Mouse (Mus musculus) liver, embryonic 16.5 days (tissue): ENCODE results near the gene Slc39a11. TPM values are rescaled to one million over a fixed set of nuclear protein-coding genes. Genes with fewer than 3 reads are reported as not detected.

Experiments
- ATAC-seq: fragments of 200-750 bp; cut with Nextera tagmentation; 2 replicates; pipeline ENCODE4 v1.8.0; 2017; ENCODE audit warnings: low read depth, mild to moderate bottlenecking, moderate number of reproducible peaks, moderate library complexity
- H3K27ac ChIP-seq: fragments of 300-500 bp; sonication (generic); 2 replicates; pipeline ENCODE4 v1.5.1; 2014; ENCODE audit warnings: mild to moderate bottlenecking, low read length
- H3K27me3 ChIP-seq: fragments of 300-500 bp; sonication (generic); 2 replicates; pipeline ENCODE4 v1.6.1; 2014; ENCODE audit warnings: low read depth, low read length, mixed read lengths; ENCODE audit not compliant: control insufficient read depth, insufficient read depth
- H3K36me3 ChIP-seq: fragments of 300-500 bp; sonication (generic); 2 replicates; pipeline ENCODE4 v1.6.1; 2014; ENCODE audit warnings: mild to moderate bottlenecking; ENCODE audit not compliant: control insufficient read depth, insufficient read depth
- H3K4me1 ChIP-seq: fragments of 300-500 bp; sonication (generic); 2 replicates; pipeline ENCODE4 v1.6.1; 2014; ENCODE audit warnings: low read depth, low read length, mixed read lengths; ENCODE audit not compliant: control insufficient read depth
- H3K4me2 ChIP-seq: fragments of 300-500 bp; sonication (generic); 2 replicates; pipeline ENCODE4 v1.6.1; 2014; ENCODE audit warnings: low read depth, low read length, mixed read lengths
- H3K4me3 ChIP-seq: fragments of 300-500 bp; sonication (generic); 2 replicates; pipeline ENCODE4 v1.5.1; 2014; ENCODE audit warnings: low read depth, mild to moderate bottlenecking, low read length
- H3K9ac ChIP-seq: fragments of 300-500 bp; sonication (generic); 2 replicates; pipeline ENCODE4 v1.6.1; 2014; ENCODE audit warnings: low read depth, low read length
- H3K9me3 ChIP-seq: fragments of 300-500 bp; sonication (generic); replicated peaks from 2 replicates; pipeline ENCODE4 v1.6.1; 2016; ENCODE audit warnings: low read length; ENCODE audit not compliant: control insufficient read depth
- WGBS: fragments of 180-500 bp; shearing (Covaris S2); extraction: QIAGEN DNeasy Blood & Tissue Kit; methylation state at CpG from one replicate; pipeline ENCODE4 v1.1.7; 2014; ENCODE audit not compliant: insufficient replicate concordance; 5-methylcytosine and 5-hydroxymethylcytosine counted together
- polyA plus RNA-seq: library from polyadenylated mRNA; unstranded; fragments of >200 nt; fragmentation: Nextera tagmentation; extraction: Ambion mirVana; gene quantifications from 2 replicates; pipeline ENCODE4 v1.2.1, GENCODE M21; 2015

The Slc39a11 gene
- polyA plus RNA-seq, 1 experiment from 2014 or later, result 14.1 TPM

DNA sequence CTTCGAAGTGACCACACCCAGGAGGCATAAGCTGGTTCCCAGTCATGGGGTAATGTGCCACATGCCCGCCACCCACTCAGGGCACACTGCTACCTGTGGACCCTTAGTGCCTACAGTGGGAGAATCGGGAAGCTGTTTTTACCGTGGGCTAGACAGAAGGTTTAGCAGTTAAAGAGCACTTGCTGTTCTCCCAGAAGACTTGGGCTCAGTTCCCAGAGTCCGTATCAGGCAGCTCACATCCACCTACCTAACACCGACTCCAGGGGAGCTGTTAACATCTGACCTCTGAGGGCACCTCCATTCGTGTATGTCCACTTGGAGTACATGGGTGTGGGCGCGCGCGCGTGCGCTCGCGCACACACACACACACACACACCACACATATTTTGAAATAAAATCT lies 4.2 kb upstream of the Slc39a11 start:
- Histone ChIP-seq H3K4me3 (no peak overlapping the region), H3K27me3 (no peaks in the 10 kb centered on the region), H3K9ac (no peak overlapping the region), H3K4me1 (peaks cover 20% of the 10 kb centered on the region), H3K27ac (no peak overlapping the region), H3K9me3 (no peaks in the 10 kb centered on the region), H3K4me2 (no peak overlapping the region), H3K36me3 (peaks cover 71% of the 10 kb centered on the region)
- ATAC-seq, result no peak
- WGBS, result 94% methylated on average over 15 of the region's 15 CpGs

DNA sequence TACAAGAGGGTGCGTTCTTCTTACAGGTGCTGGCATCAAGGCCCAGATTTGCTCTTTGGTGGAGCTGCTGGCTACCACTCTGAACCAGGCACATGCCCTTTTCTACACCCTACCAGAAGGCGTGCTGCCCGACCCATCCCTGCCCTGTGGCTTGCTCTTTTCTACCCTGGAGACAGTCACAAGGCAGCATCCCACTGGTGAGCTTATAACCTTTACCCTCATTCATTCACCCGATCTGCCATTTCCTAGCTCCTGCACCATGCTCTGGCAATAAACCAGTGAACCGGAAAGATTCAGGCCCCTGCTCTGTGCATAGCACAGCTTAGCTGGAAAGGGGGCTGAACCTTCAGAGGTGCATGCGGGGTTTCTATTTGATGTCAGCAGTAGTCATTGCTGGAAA lies 2.6 kb upstream of the Slc39a11 start:
- no peaks in the 10 kb centered on the region for H3K27me3 ChIP-seq
- no peak overlapping the region for H3K4me3 ChIP-seq
- H3K36me3 ChIP-seq, result peaks cover 59% of the 10 kb centered on the region
- no peaks in the 10 kb centered on the region for H3K9me3 ChIP-seq
- H3K4me1 ChIP-seq, result peaks cover 31% of the 10 kb centered on the region
- H3K9ac ChIP-seq, result no peak overlapping the region
- H3K4me2 ChIP-seq, result no peak overlapping the region
- 87% methylated on average over 6 of the region's 6 CpGs for WGBS
- no peak for ATAC-seq
- no peak overlapping the region for H3K27ac ChIP-seq

DNA sequence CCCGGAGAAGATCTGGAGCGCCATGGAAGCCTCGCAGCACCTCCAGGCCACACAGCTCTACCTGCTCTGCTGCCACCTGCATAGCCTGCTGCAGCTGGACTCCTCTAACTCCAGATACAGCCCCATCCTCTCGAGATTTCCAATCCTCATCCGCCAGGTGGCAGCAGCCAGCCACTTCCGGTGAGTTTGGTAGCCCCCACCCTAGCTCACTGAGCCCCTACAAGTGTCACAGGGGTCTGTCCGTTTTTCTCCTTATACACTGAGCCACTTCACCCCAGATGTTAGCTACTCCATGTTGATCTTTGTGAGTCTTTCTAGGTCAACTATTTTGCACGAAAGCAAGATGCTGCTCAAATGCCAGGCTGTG lies 2.0 kb upstream of the Slc39a11 start:
- Histone ChIP-seq H3K9me3 (no peaks in the 10 kb centered on the region), H3K36me3 (peaks cover 53% of the 10 kb centered on the region), H3K4me3 (no peak overlapping the region), H3K27ac (peak overlapping the region; percentile 81), H3K27me3 (no peaks in the 10 kb centered on the region; the same call in 1 of the 2 replicates), H3K4me1 (peaks cover 31% of the 10 kb centered on the region), H3K9ac (no peak overlapping the region), H3K4me2 (no peak overlapping the region)
- ATAC-seq, result no peak
- 63% methylated on average over 8 of the region's 8 CpGs for WGBS

GRCm38 (mm10) chr11:113651206-113651906 lies 1.5 kb upstream of the Slc39a11 start:
- Histone ChIP-seq H3K4me1 (peaks cover 31% of the 10 kb centered on the region), H3K27ac (peak overlapping the region; percentile 81), H3K4me3 (peak overlapping the region; percentile 97), H3K9ac (peak overlapping the region; percentile 5; the same call in 1 of the 2 replicates), H3K36me3 (peaks cover 47% of the 10 kb centered on the region), H3K27me3 (no peaks in the 10 kb centered on the region; the same call in 1 of the 2 replicates), H3K4me2 (peak overlapping the region; percentile 90), H3K9me3 (no peaks in the 10 kb centered on the region)
- 56% methylated on average over 22 of the region's 22 CpGs for WGBS
- peak; percentile 45 for ATAC-seq

DNA sequence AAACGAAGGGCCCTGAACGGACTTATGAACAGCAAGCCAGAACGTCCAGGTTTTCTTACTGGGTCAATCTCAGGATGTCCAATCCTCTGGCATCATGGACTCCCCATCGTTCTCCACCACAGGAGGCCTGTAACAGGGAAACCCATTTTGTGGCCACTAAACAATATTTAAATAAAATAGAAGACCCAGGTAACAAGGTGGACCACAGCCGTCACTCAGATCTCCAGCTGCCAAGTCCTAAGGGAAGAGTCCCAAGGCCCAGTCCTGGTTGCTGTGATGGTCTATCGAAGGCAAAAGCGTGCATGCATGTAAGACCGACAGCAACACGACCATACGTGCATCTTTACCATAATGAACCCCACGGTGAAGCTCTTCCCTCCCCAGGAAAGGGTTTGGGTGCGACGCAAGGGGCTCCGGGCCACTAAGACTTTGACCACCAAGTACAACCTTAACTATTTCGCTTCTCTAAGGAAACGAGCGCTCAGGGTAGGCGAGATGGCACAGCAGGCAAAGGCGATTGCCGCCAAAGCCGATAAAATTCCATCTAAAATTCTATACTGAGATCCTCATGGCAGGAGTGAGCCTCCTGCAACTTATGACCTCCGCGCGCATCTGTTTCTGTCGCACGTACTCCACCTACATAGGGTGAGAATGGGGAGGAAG lies 1.1 kb downstream of the Slc39a11 start, which contains the start of gene Cog1:
TSS of gene Cog1 (plus strand) at position 480 of the 663 bp plus-strand sequence.
- ATAC-seq, result no peak
- peaks cover 22% of the 10 kb centered on the region for H3K36me3 ChIP-seq
- WGBS, result 42% methylated on average over 26 of the region's 26 CpGs
- H3K4me1 ChIP-seq, result peaks cover 31% of the 10 kb centered on the region
- H3K27me3 ChIP-seq, result no peaks in the 10 kb centered on the region; the same call in 1 of the 2 replicates
- H3K4me3 ChIP-seq, result peak within 1 kb of the TSS; percentile 97
- no peaks in the 10 kb centered on the region for H3K9me3 ChIP-seq
- H3K27ac ChIP-seq, result peak within 1 kb of the TSS; percentile 85
- H3K4me2 ChIP-seq, result peak within 1 kb of the TSS; percentile 90
- H3K9ac ChIP-seq, result peak within 1 kb of the TSS; percentile 95

DNA sequence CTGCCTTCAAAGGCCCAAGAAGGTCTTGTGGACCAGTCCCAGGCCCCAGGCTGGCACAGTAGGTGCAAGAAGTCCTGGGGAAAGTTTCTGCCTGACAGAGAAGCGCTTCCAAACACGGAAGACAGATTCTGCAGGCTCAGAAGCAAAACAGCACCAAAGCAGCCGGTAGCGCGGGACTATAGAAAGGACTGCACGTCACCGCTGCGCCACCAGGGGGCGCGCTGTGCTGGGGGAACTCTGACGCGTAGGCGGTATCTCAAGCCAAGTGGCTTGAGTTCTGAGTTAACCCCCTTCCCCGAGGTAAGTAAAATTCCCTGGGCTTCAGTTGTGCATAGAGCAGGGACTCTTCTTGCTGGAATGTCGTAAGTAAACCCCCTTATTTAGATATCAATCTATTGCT lies 1.7 kb downstream of the Slc39a11 start:
- no peak overlapping the region for H3K4me2 ChIP-seq
- no peak overlapping the region for H3K27ac ChIP-seq
- WGBS, result 3% methylated on average over 15 of the region's 15 CpGs
- H3K9ac ChIP-seq, result peak overlapping the region; percentile 33
- H3K36me3 ChIP-seq, result peaks cover 15% of the 10 kb centered on the region
- no peaks in the 10 kb centered on the region for H3K9me3 ChIP-seq
- ATAC-seq, result peak; percentile 31
- peaks cover 31% of the 10 kb centered on the region for H3K4me1 ChIP-seq
- no peak overlapping the region for H3K4me3 ChIP-seq
- no peaks in the 10 kb centered on the region; the same call in 1 of the 2 replicates for H3K27me3 ChIP-seq

DNA sequence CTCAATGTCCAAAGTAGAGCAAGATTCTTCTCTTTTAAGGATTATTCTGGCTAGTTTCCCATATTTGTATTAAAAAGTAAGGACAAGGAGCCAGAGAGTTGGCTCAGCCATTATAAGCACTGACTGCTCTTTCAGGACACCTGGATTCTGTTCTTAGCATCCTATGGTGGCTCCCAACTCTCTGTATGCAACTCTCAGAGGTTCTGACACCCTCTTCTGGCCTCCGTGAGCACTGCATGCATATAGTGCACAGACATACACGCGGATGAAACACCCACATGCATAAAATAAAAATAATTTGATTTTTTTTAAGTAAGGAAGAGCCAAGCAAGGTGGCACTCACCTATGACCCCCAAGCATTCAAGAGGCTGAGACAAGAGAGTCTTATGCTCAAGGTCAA lies 4.7 kb downstream of the Slc39a11 start:
- WGBS, result 76% methylated on average over 3 of the region's 3 CpGs
- H3K4me1 ChIP-seq, result peaks cover 15% of the 10 kb centered on the region

GRCm38 (mm10) chr11:113638680-113639079 lies 11.2 kb downstream of the Slc39a11 start:
- H3K36me3 ChIP-seq, result no peaks in the 10 kb centered on the region
- H3K27me3 ChIP-seq, result no peaks in the 10 kb centered on the region
- H3K4me3 ChIP-seq, result no peak overlapping the region
- WGBS, result 77% methylated on average over 12 of the region's 12 CpGs
- H3K4me1 ChIP-seq, result no peaks in the 10 kb centered on the region
- H3K9ac ChIP-seq, result no peak overlapping the region
- H3K4me2 ChIP-seq, result no peak overlapping the region
- ATAC-seq, result no peak
- H3K27ac ChIP-seq, result no peak overlapping the region
- no peaks in the 10 kb centered on the region for H3K9me3 ChIP-seq

More for the DNA sequence above, 4.7 kb downstream of the Slc39a11 start:
- H3K9ac ChIP-seq, result no peak overlapping the region
- no peak overlapping the region for H3K4me3 ChIP-seq
- no peaks in the 10 kb centered on the region for H3K36me3 ChIP-seq
- H3K27ac ChIP-seq, result no peak overlapping the region
- H3K9me3 ChIP-seq, result no peaks in the 10 kb centered on the region
- no peak for ATAC-seq
- H3K27me3 ChIP-seq, result no peaks in the 10 kb centered on the region; the same call in 1 of the 2 replicates
- H3K4me2 ChIP-seq, result no peak overlapping the region

DNA sequence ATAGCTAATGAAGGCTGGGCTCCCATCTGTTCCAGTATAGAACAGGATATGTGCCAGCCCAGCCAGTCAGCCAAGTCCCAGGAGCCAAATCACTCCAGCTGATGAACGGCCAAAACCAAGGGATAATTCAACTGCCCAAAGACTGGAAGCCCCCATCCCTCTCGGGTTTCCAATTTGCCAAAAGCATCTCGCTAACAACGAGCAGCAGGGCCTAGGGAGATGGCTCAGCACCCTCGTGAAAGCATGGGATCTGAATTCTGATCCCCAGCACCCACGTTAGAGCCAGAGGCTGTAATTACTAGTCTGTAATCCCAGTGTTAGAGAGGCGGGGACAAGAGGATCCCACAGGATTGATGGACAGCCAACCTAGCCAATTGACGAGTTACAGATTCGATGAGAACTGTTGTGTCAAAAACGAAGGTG lies 15.2 kb downstream of the Slc39a11 start:
- ATAC-seq, result no peak
- Histone ChIP-seq H3K27ac (no peak overlapping the region), H3K36me3 (no peaks in the 10 kb centered on the region), H3K4me3 (no peak overlapping the region), H3K9ac (no peak overlapping the region), H3K27me3 (no peaks in the 10 kb centered on the region), H3K4me2 (no peak overlapping the region), H3K9me3 (no peaks in the 10 kb centered on the region), H3K4me1 (no peaks in the 10 kb centered on the region; the same call in 1 of the 2 replicates)
- 69% methylated on average over 10 of the region's 10 CpGs for WGBS
